Mouse (Mus musculus) heart, adult 2 months (tissue): ENCODE results near the gene Fkbp1b.

Experiments used
- CTCF ChIP-seq: fragments of 200-600 bp; IDR thresholded peaks from 2 replicates; pipeline ENCODE4 v1.8.1; 2022; ENCODE audit warnings: antibody characterized with exemption, mild to moderate bottlenecking, moderate library complexity
- EP300 ChIP-seq: fragments of 200-500 bp; IDR thresholded peaks from 2 replicates; pipeline ENCODE4 v1.6.1; 2011; ENCODE audit warnings: low read depth, low read length, control low read depth; ENCODE audit not compliant: insufficient read depth
- POLR2A ChIP-seq: fragments of 200-500 bp; IDR thresholded peaks from 2 replicates; pipeline ENCODE4 v1.6.1; 2011; ENCODE audit warnings: mild to moderate bottlenecking, low read depth, low read length, control low read depth; ENCODE audit not compliant: insufficient read depth

DNA sequence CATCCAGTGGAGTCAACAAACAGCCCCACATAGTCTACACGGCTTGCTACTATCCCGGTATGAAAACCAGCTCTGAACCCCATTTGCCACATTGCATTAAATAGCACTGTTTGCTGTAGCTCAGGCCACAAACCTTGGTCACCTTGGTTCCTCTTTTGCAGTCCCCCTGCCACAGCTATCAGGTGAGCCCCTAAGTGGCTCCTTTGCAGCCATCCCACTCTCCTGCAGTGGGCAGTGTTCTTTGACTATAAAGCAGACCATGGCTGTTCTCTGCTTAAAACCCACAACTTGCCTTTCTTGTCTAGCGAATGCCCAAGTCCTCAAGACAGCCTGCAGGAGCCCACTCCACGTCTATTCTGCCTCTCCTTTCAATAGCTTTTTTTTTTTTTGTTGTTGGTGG, 30.9 kb upstream of the Fkbp1b start:
- no peak for TF ChIP-seq CTCF
- no peak for TF ChIP-seq POLR2A
- no peak for TF ChIP-seq EP300
